Mouse (Mus musculus) myocyte (in vitro differentiated cells): Measurements from ENCODE around the gene Ndufb4. TPM values are rescaled to one million over a fixed set of nuclear protein-coding genes. Genes with fewer than 3 reads are reported as not detected.
A peak's percentile ranks its signal among the peaks of the same experiment; 100 is the strongest.

Experiments
- H3K27me3 ChIP-seq: one replicate; pipeline ENCODE4 v1.6.1; 2011; ENCODE audit not compliant: control insufficient read depth, insufficient read depth, insufficient read length
- H3K36me3 ChIP-seq: one replicate; pipeline ENCODE4 v1.6.1; 2011; ENCODE audit not compliant: control insufficient read depth, insufficient read depth
- H3K4me2 ChIP-seq: one replicate; pipeline ENCODE4 v1.6.1; 2011; ENCODE audit warnings: low read depth, control low read depth
- H3K4me3 ChIP-seq: one replicate; pipeline ENCODE4 v1.5.1; 2011; ENCODE audit warnings: mild to moderate bottlenecking, control low read depth, moderate library complexity
- H3K79me2 ChIP-seq: one replicate; pipeline ENCODE4 v1.6.1; 2011; ENCODE audit not compliant: control insufficient read depth, insufficient read depth
- H3ac ChIP-seq: one replicate; pipeline ENCODE4 v1.6.1; 2011; ENCODE audit not compliant: control insufficient read depth, insufficient read length
- CEBPB ChIP-seq: IDR thresholded peaks from 2 replicates; pipeline ENCODE4 v1.6.1; 2011; ENCODE audit warnings: mild to moderate bottlenecking, moderate library complexity; ENCODE audit not compliant: poor library complexity, insufficient read depth, severe bottlenecking
- E2F4 ChIP-seq: IDR thresholded peaks from one replicate; pipeline ENCODE4 v1.6.1; 2011; ENCODE audit warnings: mild to moderate bottlenecking, control low read depth, moderate library complexity; ENCODE audit not compliant: insufficient read depth
- MAX ChIP-seq: IDR thresholded peaks from one replicate; pipeline ENCODE4 v1.6.1; 2011; ENCODE audit warnings: low read depth, mild to moderate bottlenecking, control low read depth
- MYOD1 ChIP-seq, 3 experiments: IDR thresholded peaks; one replicate each; pipeline ENCODE4 v1.6.1; 2011; ENCODE audit warnings: control low read depth in 2 of 3, low read depth in 2 of 3, mild to moderate bottlenecking in 2 of 3, moderate library complexity in 1 of 3; ENCODE audit not compliant: insufficient read length in 2 of 3, control insufficient read depth in 1 of 3
- MYOG ChIP-seq, 3 experiments: IDR thresholded peaks; one replicate each; pipeline ENCODE4 v1.6.1; 2011; ENCODE audit warnings: control low read depth in 2 of 3, low read depth in 2 of 3, mild to moderate bottlenecking in 2 of 3; ENCODE audit not compliant: insufficient read length in 2 of 3, control insufficient read depth in 1 of 3, insufficient read depth in 1 of 3
- POLR2A ChIP-seq: IDR thresholded peaks from one replicate; pipeline ENCODE4 v1.6.1; 2011; ENCODE audit warnings: low read depth, mild to moderate bottlenecking, control low read depth, moderate library complexity; ENCODE audit not compliant: insufficient read length
- POLR2AphosphoS2 ChIP-seq: IDR thresholded peaks from one replicate; pipeline ENCODE4 v1.6.1; 2011; ENCODE audit warnings: low read depth, control low read depth; ENCODE audit not compliant: insufficient read length
- REST ChIP-seq: IDR thresholded peaks from one replicate; pipeline ENCODE4 v1.6.1; 2011; ENCODE audit warnings: mild to moderate bottlenecking, control low read depth, moderate library complexity; ENCODE audit not compliant: insufficient read depth, insufficient read length
- SRF ChIP-seq: IDR thresholded peaks from one replicate; pipeline ENCODE4 v1.6.1; 2011; ENCODE audit warnings: low read depth; ENCODE audit not compliant: control insufficient read depth, insufficient read length
- TCF12 ChIP-seq: IDR thresholded peaks from one replicate; pipeline ENCODE4 v1.6.1; 2011; ENCODE audit warnings: mild to moderate bottlenecking, control low read depth; ENCODE audit not compliant: poor library complexity, insufficient read depth, severe bottlenecking
- TCF3 ChIP-seq: IDR thresholded peaks from one replicate; pipeline ENCODE4 v1.6.1; 2011; ENCODE audit warnings: low read depth, control low read depth; ENCODE audit not compliant: insufficient read length
- USF1 ChIP-seq: IDR thresholded peaks from one replicate; pipeline ENCODE4 v1.6.1; 2011; ENCODE audit warnings: low read depth, mild to moderate bottlenecking, control low read depth, moderate library complexity
- polyA plus RNA-seq: library from polyadenylated mRNA; unstranded; fragments of >200 nt; fragmentation: generic; extraction: Trizol; gene quantifications from one replicate; pipeline ENCODE4 v1.2.1, GENCODE M21; 2012; ENCODE audit warnings: missing spikeins

Ndufb4 gene
- polyA plus RNA-seq, 1 experiment: 86.0 TPM

DNA sequence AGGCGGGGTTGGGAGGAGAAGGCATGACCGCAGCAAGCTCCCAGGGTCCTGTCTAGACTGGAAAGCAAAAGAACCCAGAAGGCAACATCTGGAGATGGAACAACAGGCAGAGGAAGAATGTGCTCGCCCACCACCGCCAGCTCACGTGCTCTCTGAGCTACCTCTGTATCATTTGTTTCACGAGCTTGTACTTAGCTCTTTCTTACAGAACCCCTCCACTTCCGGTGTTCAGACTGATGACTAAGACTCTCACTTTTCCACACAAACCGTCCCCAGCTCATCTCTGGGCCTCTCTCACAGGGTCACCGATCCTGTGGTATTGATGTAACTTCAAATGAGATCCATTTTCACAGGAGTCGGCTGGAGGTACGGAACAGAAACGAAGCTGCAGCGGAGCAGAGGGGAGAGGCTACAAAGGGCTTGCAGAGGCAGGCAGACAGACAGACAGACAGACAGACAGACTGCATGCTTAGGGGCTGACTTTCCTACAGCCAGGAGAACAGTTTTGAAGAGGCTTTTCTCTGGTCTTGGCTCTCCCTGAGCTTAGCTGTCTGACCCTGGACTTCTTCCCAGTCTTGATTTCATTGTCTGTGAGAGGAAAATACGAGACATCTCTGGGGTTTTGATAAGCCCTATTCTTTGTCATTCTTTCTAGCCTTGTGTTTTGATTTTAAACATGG lies 33.2 kb upstream of the Ndufb4 start:
- TF ChIP-seq USF1 (no peak), POLR2A (no peak), MAX (no peak), REST (no peak)
- H3K27me3 ChIP-seq: no peaks in the 10 kb centered on the region
- H3K4me3 ChIP-seq: no peak overlapping the region
- H3ac ChIP-seq: no peak overlapping the region
- H3K4me2 ChIP-seq: peak overlapping the region; percentile 66
- H3K36me3 ChIP-seq: no peaks in the 10 kb centered on the region
- no peaks in the 10 kb centered on the region for H3K79me2 ChIP-seq

DNA sequence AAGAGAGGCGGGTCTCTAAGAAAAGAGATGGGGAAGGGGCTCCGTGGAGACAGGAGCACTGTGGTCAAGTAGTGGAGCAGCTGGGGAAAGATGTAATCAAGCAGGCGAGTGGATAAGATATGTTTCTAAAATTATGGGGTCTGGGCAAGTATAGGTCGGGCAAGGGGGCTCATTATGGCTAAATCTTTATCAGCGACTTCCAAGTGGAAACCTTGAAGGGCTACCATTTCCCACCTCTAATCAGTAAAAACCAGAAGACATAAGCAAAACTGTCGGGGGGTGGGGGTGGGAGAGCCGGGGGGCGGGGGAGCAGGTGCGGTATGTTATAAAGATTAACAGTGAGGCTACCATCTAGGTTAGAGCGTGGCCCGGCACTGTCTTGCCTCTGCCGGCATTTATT lies 32.6 kb upstream of the Ndufb4 start:
- Histone ChIP-seq H3K36me3 (no peaks in the 10 kb centered on the region), H3K79me2 (no peaks in the 10 kb centered on the region), H3ac (no peak overlapping the region), H3K4me2 (no peak overlapping the region), H3K4me3 (no peak overlapping the region), H3K27me3 (no peaks in the 10 kb centered on the region)
- no peak for TF ChIP-seq E2F4
- no peak for TF ChIP-seq REST
- no peak for TF ChIP-seq MYOG (IDR thresholded peaks at IDR 0.05; ENCODE audit: control insufficient read depth in 1 of 3, insufficient read depth in 1 of 3, insufficient read length in 2 of 3, low read depth in 2 of 3)
- TF ChIP-seq SRF: no peak
- no peak for TF ChIP-seq TCF12
- TF ChIP-seq USF1: no peak
- no peak for TF ChIP-seq MYOD1 (IDR thresholded peaks at IDR 0.05; ENCODE audit: control insufficient read depth in 1 of 3, insufficient read length in 2 of 3, low read depth in 2 of 3)
- no peak for TF ChIP-seq POLR2A
- no peak for TF ChIP-seq POLR2AphosphoS2
- no peak for TF ChIP-seq CEBPB

DNA sequence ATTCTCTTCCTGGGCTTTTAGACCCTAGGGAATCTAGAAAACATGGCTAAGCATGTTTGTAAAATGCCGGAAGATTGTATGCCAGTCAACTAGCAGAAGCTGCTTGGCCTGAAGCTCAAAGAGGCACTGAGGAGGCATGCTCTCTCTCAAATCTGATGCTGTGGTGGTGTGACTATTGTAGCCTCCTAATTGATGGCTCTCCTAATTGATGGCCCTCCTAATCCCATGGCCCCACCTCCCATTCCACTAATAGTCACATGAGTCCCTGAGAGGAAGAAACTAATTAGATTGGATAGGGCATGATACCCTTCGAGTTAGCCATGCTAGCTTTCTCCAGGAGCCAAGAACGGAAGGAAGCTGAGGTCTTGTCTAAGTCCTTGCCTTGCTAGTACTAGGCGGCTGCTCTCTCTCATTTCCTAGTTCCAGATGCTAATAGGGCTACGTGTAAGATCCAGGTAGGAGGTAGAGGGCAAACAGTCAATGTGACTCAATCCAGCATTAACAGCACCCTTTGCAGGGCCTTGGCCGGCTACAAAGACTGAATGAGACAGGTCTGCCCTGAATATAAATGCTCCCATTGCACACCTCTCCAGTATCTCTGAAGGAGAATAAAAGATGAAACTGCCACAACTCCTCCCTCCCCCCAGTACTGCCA lies 31.8 kb upstream of the Ndufb4 start:
- H3ac ChIP-seq: no peak overlapping the region
- TF ChIP-seq TCF3 (no peak), MYOG (IDR thresholded peaks at IDR 0.05; ENCODE audit: control insufficient read depth in 1 of 3, insufficient read depth in 1 of 3, insufficient read length in 2 of 3, low read depth in 2 of 3) (no peak), SRF (no peak), TCF12 (no peak), REST (no peak), USF1 (no peak), MYOD1 (IDR thresholded peaks at IDR 0.05; ENCODE audit: control insufficient read depth in 1 of 3, insufficient read length in 2 of 3, low read depth in 2 of 3) (no peak), POLR2AphosphoS2 (no peak), POLR2A (no peak), E2F4 (no peak), CEBPB (no peak), MAX (no peak)

DNA sequence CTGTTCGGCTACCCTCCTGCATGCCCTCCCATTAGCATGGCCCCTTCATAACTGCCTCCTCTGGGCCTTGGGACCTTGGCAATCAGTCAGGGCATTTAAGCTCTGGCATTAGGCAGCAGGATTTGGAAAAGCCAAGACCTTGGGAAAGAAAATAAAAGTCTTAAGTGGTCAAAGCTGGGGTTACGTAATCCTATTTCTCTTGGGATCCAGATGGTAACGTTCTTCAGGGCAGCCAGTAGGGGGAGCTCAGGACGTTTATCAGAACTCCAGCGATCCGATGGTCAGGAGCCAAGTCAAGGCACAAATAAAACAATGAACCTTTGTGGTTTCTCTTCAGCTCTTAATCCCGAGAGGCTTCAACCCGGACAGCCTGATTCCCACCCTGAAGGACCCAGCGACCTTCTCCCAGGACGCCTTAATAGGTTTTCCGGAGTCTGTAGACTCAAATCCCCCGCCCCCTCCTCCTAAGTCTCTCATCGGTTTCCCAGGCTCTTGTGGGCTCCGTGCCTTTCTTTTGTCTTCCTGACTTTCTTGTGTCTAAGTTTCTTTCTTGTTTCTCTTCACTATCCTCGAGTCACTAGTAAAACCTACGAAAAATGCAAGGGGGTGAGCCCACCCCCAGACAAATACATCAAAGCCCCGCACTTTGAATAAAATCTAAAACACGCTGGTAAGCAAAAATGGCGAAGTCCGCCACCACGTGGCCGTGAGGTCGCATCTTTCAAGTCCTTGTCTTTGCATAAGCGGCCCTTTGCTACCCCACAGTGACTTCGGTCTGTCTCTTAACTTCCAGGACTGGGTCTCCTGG lies 30.6 kb upstream of the Ndufb4 start:
- Histone ChIP-seq H3K27me3 (no peaks in the 10 kb centered on the region), H3K79me2 (no peaks in the 10 kb centered on the region), H3K4me3 (peak overlapping the region; percentile 30), H3ac (no peak overlapping the region), H3K4me2 (peak overlapping the region; percentile 99), H3K36me3 (no peaks in the 10 kb centered on the region)
- no peak for TF ChIP-seq MYOD1 (IDR thresholded peaks at IDR 0.05; ENCODE audit: control insufficient read depth in 1 of 3, insufficient read length in 2 of 3, low read depth in 2 of 3)
- no peak for TF ChIP-seq MYOG (IDR thresholded peaks at IDR 0.05; ENCODE audit: control insufficient read depth in 1 of 3, insufficient read depth in 1 of 3, insufficient read length in 2 of 3, low read depth in 2 of 3)
- no peak for TF ChIP-seq POLR2A
- TF ChIP-seq TCF12: no peak
- TF ChIP-seq E2F4: no peak
- TF ChIP-seq SRF: peak; percentile 43
- peak; percentile 66 for TF ChIP-seq USF1
- no peak for TF ChIP-seq REST
- peak; percentile 94 for TF ChIP-seq CEBPB
- TF ChIP-seq POLR2AphosphoS2: no peak
- peak; percentile 66 for TF ChIP-seq MAX
- no peak for TF ChIP-seq TCF3

More for the DNA sequence above, 31.8 kb upstream of the Ndufb4 start:
- Histone ChIP-seq H3K79me2 (no peaks in the 10 kb centered on the region), H3K4me3 (no peak overlapping the region), H3K36me3 (no peaks in the 10 kb centered on the region), H3K27me3 (no peaks in the 10 kb centered on the region), H3K4me2 (no peak overlapping the region)
